Mouse (Mus musculus): ENCODE results near the gene Ppp1r1a.

GRCm38 (mm10) chr15:103552096-103552690 lies 14.4 kb upstream of the Ppp1r1a start:
- peak; percentile 92 for TF ChIP-seq CTCF (IDR thresholded peaks at IDR 0.05; ENCODE audit: low read depth)
- TF ChIP-seq EP300 (optimal IDR thresholded peaks at IDR 0.05) = no peak

All from stomach, postnatal 0 days (tissue).